Mouse (Mus musculus): ENCODE measurements around the gene Chmp4b.

The Chmp4b gene

GRCm38 (mm10) chr2:154642005-154642459 lies 9.5 kb upstream of the Chmp4b start:
- no peak for DNase-seq (ENCODE audit: low spot score)

- DNase-seq (ENCODE audit: low spot score), result no peak
These were observed 8.7 kb upstream of the Chmp4b start for GRCm38 (mm10) chr2:154642712-154643385.

- no peak for DNase-seq (ENCODE audit: low spot score)
These were observed 4.9 kb upstream of the Chmp4b start for GRCm38 (mm10) chr2:154646634-154647033.

DNA sequence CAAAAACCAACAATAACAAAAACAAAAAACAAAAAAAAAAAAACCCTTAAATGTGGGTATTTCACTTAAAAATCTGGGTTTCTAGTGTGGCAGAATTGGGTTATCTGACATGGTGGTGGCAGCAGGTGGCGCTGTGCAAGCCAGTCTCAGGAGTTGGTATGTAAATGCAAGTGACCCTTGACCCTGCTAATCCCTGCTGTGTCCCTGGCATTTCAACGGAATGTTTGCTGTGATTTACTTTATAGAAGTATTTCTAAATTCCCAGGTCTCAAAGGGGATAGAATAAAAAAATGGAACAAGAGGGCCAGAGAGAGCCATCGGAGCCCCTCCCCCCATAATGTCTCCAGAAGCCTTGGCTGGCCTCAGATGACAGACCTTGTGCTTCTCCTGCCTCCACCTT lies 3.4 kb upstream of the Chmp4b start:
- DNase-seq (ENCODE audit: low spot score), result no peak

DNA sequence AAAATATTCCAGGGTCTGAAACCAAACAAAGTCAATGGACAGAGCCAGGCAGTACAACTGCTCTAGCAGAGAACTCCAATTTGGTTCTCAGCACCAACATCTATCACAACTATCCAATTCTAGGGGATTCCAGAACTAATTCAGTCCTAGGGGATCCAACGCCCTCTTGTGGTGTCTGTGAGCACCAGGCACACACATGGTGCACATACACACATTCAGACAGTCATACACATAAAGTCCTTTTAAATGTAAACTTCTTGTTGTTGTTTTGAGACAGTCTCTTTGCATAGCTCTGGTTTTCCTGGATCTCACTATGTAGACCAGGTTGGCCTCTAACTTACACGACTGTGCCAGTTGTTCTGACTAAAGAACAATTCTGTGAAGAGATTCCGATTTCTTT lies 1.1 kb upstream of the Chmp4b start:
- DNase-seq (ENCODE audit: low spot score), result no peak

- DNase-seq (ENCODE audit: low spot score), result no peak
These were observed 3.5 kb downstream of the Chmp4b start for GRCm38 (mm10) chr2:154654976-154655375.

- DNase-seq (ENCODE audit: low spot score), result no peak
These were observed 4.4 kb downstream of the Chmp4b start for GRCm38 (mm10) chr2:154655878-154656414.

DNA sequence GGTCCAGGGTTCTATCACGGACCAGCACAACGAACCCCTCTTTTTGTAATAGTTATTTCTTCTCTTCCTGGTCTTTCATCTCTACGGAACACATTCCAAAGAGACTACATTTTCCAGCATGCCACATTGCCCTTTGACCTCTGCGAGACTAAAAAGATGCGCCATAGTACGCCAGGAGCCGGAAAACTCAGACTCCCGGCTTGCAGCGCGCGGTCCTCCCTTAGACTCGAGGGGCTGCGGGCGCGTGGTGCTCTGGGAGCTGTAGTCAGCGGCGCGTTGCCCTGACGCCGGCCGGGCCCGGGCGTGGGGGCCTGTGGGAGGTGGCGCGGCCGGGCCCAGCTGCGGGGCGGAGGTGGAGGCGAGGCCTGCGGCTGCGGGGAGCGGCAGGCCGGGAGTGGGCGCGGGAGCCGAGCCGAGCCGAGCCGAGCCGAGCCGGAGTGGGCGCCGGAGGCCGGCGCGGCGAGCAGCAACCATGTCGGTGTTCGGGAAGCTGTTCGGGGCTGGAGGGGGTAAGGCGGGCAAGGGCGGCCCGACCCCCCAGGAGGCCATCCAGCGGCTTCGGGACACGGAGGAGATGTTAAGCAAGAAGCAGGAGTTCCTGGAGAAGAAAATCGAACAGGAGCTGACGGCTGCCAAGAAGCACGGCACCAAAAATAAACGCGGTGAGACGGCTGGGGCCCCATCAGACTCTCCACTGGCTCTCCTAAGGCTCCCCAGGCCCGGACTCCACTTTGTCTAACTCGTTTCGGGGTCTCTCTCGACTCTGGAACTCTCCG lies 5.4 kb downstream of the Chmp4b start:
- peak; percentile 97 for DNase-seq (ENCODE audit: low spot score)

- no peak for DNase-seq (ENCODE audit: low spot score)
These were observed 6.2 kb downstream of the Chmp4b start for GRCm38 (mm10) chr2:154657486-154658237.

- no peak for DNase-seq (ENCODE audit: low spot score)
These were observed 7.6 kb downstream of the Chmp4b start for GRCm38 (mm10) chr2:154659070-154659469.

DNA sequence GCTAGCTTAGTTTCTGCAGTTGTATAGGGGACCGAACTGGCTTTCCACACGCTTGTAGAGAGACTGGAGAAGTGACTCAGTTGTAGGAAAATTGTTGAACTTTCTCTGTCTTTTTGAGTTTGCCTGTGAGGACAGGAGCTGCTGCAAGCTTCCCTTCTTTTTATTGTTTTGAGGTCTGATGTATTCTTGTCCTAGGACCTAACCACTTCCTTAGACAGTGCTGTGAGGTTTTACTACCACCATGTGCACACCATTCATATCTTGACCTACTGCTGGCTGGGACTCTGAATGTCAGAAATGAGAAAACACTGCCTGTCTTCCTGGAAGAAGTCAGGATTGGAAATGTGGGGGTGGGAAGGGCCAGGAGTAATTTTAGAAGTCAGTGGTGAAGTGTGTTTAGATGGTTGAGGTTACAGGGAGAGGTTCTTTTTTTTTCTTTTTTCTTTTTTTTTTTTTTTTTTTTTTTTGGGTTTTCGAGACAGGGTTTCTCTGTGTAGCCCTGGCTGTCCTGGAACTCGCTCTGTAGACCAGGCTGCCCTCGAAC lies 8.1 kb downstream of the Chmp4b start:
- DNase-seq (ENCODE audit: low spot score), result no peak

- DNase-seq (ENCODE audit: low spot score), result no peak
These were observed 17.2 kb downstream of the Chmp4b start for GRCm38 (mm10) chr2:154668680-154669079.

- no peak for DNase-seq (ENCODE audit: low spot score)
These were observed 18.6 kb downstream of the Chmp4b start for GRCm38 (mm10) chr2:154670106-154670505.

DNA sequence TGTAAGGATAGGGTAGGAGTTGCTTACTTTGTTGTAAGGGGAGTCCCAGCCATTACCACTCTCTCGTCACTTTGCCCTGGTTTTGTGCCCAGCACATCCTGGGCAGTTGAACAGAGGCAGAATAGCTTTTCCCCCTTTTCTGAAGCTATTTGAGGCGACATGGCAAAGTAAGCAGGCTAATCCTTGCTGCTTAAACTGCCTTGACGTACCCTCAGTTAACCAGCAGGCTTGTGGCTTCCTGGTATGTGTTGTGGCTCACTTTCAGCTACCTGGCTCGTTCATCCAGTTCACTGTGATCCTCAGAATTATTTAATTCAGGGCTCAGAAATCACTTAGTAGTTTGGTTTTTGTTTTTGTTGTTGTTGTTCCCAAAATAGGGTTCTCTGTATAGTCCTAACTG lies 19.2 kb downstream of the Chmp4b start:
- no peak for DNase-seq (ENCODE audit: low spot score)

DNA sequence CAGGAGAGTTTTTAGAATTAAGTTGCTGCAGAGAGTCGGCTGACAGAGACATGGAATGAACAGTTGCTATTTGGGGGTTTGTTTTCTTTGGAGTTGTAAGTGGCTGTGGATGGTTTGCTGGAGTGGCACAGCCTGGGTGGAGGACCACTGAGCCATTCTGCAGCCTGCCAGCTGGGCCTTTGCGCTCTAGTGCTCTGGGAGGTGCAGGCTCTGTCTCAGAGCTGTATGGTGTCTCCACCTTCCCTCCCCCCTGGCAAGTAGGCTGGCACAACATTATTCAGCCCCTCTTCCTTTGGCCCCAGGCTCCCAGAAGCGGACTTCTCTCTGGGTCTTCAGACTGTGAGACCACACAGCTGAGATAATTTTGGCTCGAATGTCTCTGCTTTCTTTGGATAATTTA lies 22.5 kb downstream of the Chmp4b start:
- DNase-seq (ENCODE audit: low spot score), result no peak

GRCm38 (mm10) chr2:154676653-154677609 lies 25.4 kb downstream of the Chmp4b start:
- no peak for DNase-seq (ENCODE audit: low spot score)

DNA sequence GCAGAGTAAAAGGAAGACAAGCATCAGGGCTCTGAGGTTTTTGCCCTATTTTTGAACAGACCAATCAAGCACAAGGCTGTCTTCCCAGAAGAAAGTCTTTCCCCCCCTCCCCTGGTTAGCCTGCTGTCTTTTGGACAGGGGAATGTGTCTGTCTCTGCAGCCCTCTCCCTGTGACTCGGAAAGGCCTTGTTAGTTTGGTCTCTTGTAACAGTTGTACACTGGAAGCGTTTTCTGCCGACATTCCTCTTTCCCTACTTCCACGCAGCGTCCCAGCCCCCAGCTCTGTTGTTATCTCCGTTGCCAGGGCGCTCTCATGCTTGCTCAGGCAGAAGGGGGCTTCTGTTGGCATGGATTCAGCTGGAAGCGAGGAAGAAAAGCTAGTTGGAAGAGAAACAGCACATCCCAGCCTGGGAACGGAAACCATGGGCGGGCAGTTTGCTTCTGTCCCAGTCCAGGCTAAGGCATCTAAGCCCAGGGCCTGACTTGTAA lies 26.2 kb downstream of the Chmp4b start:
- DNase-seq (ENCODE audit: low spot score), result peak; percentile 45

- DNase-seq (ENCODE audit: low spot score), result no peak
These were observed 27.5 kb downstream of the Chmp4b start for GRCm38 (mm10) chr2:154678995-154679394.

GRCm38 (mm10) chr2:154680337-154680736 lies 28.8 kb downstream of the Chmp4b start:
- no peak for DNase-seq (ENCODE audit: low spot score)

GRCm38 (mm10) chr2:154680941-154681340 lies 29.4 kb downstream of the Chmp4b start:
- DNase-seq (ENCODE audit: low spot score), result no peak

DNA sequence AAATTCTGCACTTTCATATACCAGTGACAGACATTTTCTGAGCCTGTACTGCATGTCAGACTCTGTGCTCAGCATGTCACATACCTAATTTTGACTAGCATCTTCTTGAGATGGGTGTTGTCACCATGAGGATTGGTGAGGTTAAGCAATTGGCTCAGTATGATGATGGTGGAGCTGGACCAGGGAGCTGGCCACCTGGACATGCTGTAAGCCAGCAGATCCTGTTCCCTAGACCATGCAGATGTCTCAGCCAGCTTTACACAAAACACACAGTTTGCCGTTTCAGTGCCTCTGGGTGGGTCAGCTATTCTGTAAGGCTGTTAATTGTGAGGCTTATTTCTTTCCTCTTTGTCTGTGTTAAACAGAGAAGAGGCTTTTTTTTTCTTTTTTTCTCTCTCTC lies 31.2 kb downstream of the Chmp4b start:
- no peak for DNase-seq (ENCODE audit: low spot score)
